Mouse (Mus musculus): Measurements from ENCODE around the gene Col24a1. TPM values are rescaled to one million over a fixed set of nuclear protein-coding genes. Genes with fewer than 3 reads are reported as not detected.

Gene Col24a1
- polyA plus RNA-seq, 1 experiment from 2014 or later, result 2.4 TPM

DNA sequence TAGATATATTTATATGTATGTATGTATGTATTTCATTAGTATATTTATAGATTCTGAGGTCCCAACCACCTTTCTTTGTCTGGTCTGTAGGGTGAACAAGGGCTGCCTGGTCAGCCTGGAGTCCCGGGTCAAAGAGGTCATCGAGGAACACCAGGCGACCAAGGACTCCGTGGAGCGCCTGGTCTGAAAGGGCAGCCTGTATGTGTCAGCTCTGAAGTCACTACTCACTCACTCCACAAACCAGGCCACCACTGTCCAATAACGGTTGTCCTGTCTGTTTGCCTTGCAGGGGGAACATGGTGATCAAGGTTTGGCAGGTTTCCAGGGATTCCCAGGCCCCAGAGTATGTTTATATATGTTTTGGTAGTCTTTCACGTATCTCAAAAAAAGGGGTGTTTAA, 216.3 kb downstream of the Col24a1 start:
- no peak overlapping the region for H3K9ac ChIP-seq (ENCODE audit: low read depth, low read length)
- H3K27me3 ChIP-seq (replicated peaks; ENCODE audit: control insufficient read depth, insufficient read depth, low read length), result no peaks in the 10 kb centered on the region
- H3K4me3 ChIP-seq (ENCODE audit: low read length), result no peak overlapping the region
- H3K4me1 ChIP-seq (ENCODE audit: control insufficient read depth, insufficient read depth, low read length), result no peaks in the 10 kb centered on the region
- H3K4me2 ChIP-seq (ENCODE audit: low read depth, low read length), result no peak overlapping the region
- no peak overlapping the region for H3K27ac ChIP-seq (ENCODE audit: low read length)
- H3K9me3 ChIP-seq (ENCODE audit: control insufficient read depth, low read length), result no peaks in the 10 kb centered on the region
- no peaks in the 10 kb centered on the region for H3K36me3 ChIP-seq (ENCODE audit: control insufficient read depth, insufficient read depth, low read length)
- no peak for ATAC-seq
- 49% methylated on average over 7 of the region's 7 CpGs for WGBS

DNA sequence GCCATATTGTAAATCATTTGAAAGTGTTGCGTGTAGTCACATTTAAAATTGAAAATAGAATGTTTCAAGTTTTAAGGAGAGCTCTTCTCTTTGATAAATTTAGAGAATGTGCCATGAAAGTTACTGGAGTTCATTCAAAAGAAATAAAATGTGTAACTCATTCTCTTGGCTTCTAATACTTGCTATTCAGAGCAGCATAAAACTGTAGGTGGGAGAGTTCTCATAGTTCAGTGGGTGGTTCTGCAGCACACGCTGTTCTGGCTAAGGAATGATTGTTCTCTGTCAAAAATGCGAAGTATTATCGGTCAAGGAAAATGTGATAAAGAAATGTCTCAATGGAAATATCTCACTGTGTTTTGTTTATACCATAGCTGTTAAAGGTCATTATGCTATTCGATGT, 221.9 kb downstream of the Col24a1 start:
- no peaks in the 10 kb centered on the region for H3K36me3 ChIP-seq (ENCODE audit: control insufficient read depth, insufficient read depth, low read length)
- WGBS, result 80% methylated on average over 5 of the region's 5 CpGs
- H3K27me3 ChIP-seq (replicated peaks; ENCODE audit: control insufficient read depth, insufficient read depth, low read length), result no peaks in the 10 kb centered on the region
- no peak for ATAC-seq
- H3K4me2 ChIP-seq (ENCODE audit: low read depth, low read length), result no peak overlapping the region
- no peak overlapping the region for H3K4me3 ChIP-seq (ENCODE audit: low read length)
- H3K9ac ChIP-seq (ENCODE audit: low read depth, low read length), result no peak overlapping the region
- no peak overlapping the region for H3K27ac ChIP-seq (ENCODE audit: low read length)
- H3K9me3 ChIP-seq (ENCODE audit: control insufficient read depth, low read length), result no peaks in the 10 kb centered on the region
- H3K4me1 ChIP-seq (ENCODE audit: control insufficient read depth, insufficient read depth, low read length), result no peaks in the 10 kb centered on the region

DNA sequence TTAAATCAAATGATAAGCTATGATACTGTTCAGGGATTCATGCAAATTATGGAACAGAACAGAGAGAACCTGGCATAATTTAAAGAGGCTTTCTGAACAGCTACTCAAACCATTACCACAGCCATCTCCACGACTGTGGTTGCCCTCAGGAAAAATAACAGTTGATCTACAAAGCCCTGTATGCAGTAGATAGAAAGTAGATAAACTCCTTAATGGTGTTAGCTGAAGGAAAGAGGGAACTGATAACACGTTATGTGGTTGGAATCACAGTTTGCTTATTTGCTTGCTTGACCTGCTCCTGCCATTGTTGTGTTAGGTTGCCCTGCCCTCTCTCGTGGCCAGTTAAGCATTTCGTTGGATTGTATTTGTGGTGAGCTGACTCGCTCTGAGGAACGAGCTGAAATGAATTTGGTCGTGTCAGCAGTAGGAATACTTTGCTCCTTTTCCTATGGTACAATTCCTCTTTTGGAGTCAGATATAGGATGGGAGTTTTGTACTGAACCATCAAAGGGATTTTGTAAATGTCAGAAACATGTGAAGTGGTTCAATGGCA, 229.3 kb downstream of the Col24a1 start:
- Histone ChIP-seq H3K4me1 (ENCODE audit: control insufficient read depth, insufficient read depth, low read length) (no peaks in the 10 kb centered on the region), H3K27me3 (replicated peaks; ENCODE audit: control insufficient read depth, insufficient read depth, low read length) (no peaks in the 10 kb centered on the region), H3K9me3 (ENCODE audit: control insufficient read depth, low read length) (no peaks in the 10 kb centered on the region), H3K36me3 (ENCODE audit: control insufficient read depth, insufficient read depth, low read length) (no peaks in the 10 kb centered on the region), H3K4me2 (ENCODE audit: low read depth, low read length) (no peak overlapping the region), H3K9ac (ENCODE audit: low read depth, low read length) (no peak overlapping the region), H3K4me3 (ENCODE audit: low read length) (no peak overlapping the region), H3K27ac (ENCODE audit: low read length) (no peak overlapping the region)
- 44% methylated on average over 7 of the region's 7 CpGs for WGBS
- ATAC-seq, result no peak

DNA sequence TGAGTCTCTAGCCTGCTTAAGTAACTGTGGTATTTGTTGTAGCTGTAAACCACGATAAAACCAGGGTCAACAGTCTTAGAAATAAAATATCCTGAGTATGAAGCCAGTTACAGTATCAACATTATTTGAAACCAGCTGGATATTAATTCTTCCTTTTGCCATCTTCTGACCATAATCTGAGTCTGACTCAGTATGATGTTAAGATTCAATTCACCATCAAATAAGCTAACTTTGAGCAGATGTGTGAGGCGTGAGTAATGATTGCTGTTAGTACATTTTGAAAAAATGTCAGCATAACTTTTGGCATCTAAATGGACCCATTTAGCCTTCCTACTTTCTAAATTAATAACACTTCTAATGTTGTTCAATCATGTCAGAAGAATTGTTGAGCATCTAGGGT, 230.0 kb downstream of the Col24a1 start:
- H3K27ac ChIP-seq (ENCODE audit: low read length), result no peak overlapping the region
- no peak overlapping the region for H3K4me3 ChIP-seq (ENCODE audit: low read length)
- 82% methylated on average over 2 of the region's 2 CpGs for WGBS
- no peaks in the 10 kb centered on the region for H3K4me1 ChIP-seq (ENCODE audit: control insufficient read depth, insufficient read depth, low read length)
- H3K27me3 ChIP-seq (replicated peaks; ENCODE audit: control insufficient read depth, insufficient read depth, low read length), result no peaks in the 10 kb centered on the region
- ATAC-seq, result no peak
- H3K4me2 ChIP-seq (ENCODE audit: low read depth, low read length), result no peak overlapping the region
- H3K36me3 ChIP-seq (ENCODE audit: control insufficient read depth, insufficient read depth, low read length), result no peaks in the 10 kb centered on the region
- H3K9me3 ChIP-seq (ENCODE audit: control insufficient read depth, low read length), result no peaks in the 10 kb centered on the region
- no peak overlapping the region for H3K9ac ChIP-seq (ENCODE audit: low read depth, low read length)

DNA sequence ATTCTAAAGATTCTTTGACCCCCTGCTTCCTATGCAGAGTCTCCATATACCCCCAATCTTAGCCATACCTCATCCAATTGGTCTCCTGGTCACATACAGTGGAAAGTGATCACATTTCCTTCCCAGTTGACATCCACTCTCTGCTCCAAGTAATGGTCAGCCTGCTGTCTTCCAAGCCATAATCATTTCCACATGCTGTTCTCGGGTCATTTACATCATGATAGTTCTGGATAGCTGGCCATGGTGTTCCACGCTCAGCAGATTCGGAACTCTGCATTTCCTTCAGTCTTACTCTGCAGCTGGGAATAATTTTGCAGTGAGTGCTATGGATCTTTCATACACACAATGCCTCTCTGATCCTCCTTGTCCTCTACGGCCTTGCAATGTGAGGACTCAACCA, 233.0 kb downstream of the Col24a1 start:
- Histone ChIP-seq H3K9me3 (ENCODE audit: control insufficient read depth, low read length) (no peaks in the 10 kb centered on the region), H3K4me1 (ENCODE audit: control insufficient read depth, insufficient read depth, low read length) (no peaks in the 10 kb centered on the region), H3K36me3 (ENCODE audit: control insufficient read depth, insufficient read depth, low read length) (no peaks in the 10 kb centered on the region), H3K27me3 (replicated peaks; ENCODE audit: control insufficient read depth, insufficient read depth, low read length) (no peaks in the 10 kb centered on the region), H3K4me2 (ENCODE audit: low read depth, low read length) (no peak overlapping the region), H3K4me3 (ENCODE audit: low read length) (no peak overlapping the region), H3K9ac (ENCODE audit: low read depth, low read length) (no peak overlapping the region), H3K27ac (ENCODE audit: low read length) (no peak overlapping the region)
- WGBS, result 91% methylated on average over 4 of the region's 4 CpGs
- no peak for ATAC-seq

DNA sequence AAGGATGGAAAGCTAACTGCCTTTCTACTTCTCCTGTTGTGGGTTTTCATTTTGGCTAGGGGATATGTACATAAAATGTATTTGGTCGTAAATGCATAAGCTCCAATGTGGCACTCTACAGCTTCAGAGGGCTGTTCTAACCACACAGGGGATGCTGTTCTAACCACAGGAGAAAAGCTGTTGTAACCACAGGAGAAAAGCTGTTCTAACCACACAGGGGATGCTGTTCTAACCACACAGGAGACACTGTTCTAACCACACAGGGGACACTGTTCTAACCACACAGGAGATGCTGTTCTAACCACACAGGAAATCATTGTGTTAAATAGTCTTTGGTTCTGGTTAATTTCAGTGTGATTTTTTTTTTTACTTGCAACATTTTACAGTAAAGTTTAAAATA, 245.6 kb downstream of the Col24a1 start:
- WGBS, result 91% methylated on average over 1 of the region's 1 CpGs
- no peak overlapping the region for H3K4me3 ChIP-seq (ENCODE audit: low read length)
- no peaks in the 10 kb centered on the region for H3K27me3 ChIP-seq (replicated peaks; ENCODE audit: control insufficient read depth, insufficient read depth, low read length)
- no peaks in the 10 kb centered on the region for H3K9me3 ChIP-seq (ENCODE audit: control insufficient read depth, low read length)
- H3K36me3 ChIP-seq (ENCODE audit: control insufficient read depth, insufficient read depth, low read length), result no peaks in the 10 kb centered on the region
- no peak overlapping the region for H3K9ac ChIP-seq (ENCODE audit: low read depth, low read length)
- no peaks in the 10 kb centered on the region for H3K4me1 ChIP-seq (ENCODE audit: control insufficient read depth, insufficient read depth, low read length)
- H3K27ac ChIP-seq (ENCODE audit: low read length), result no peak overlapping the region
- ATAC-seq, result no peak
- H3K4me2 ChIP-seq (ENCODE audit: low read depth, low read length), result no peak overlapping the region

DNA sequence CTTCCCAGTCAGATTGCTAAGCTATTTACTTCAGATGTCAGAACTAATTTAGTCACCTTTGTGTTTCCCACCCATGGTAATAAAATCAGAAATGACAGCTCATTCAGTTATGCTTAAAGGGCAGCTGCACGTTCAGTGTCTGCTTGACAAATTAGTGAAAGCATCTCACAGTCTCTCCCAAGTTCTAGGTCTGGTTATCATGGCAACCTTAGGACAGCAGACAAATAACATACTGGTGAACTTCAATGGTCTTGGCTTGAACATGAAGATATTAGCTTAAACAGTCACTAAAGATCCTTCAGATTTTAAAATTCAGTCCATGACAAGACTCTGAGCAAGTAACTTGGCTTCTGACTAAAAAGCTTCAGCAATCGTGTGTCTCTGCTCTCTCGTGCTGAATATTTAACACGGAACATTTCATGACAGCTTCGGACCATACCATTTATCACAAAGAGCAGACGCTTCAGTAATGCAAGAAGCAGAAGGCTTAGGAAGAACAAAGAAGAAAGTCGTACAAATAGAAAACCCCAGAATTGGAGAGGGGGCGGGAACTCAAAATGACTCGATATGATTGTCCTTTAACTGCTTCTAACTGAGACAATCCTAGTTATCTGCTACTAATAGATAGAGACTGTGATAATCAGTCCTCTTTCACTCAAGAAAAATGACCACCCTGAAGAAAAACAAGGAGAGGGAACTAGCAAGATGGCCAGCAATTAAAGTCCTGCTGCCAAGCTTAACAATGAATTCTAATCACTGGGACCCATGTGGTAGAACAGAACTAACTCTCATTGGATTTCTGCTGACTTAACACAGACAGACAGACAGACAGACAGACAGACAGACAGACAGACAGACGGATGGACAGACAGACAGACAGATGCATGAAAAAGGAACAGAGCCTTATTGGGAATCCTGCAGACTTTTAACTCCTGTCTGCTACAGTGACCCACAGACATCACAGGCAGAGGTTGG, 256.5 kb downstream of the Col24a1 start:
- Histone ChIP-seq H3K36me3 (ENCODE audit: control insufficient read depth, insufficient read depth, low read length) (no peaks in the 10 kb centered on the region), H3K9ac (ENCODE audit: low read depth, low read length) (no peak overlapping the region), H3K27ac (ENCODE audit: low read length) (no peak overlapping the region), H3K27me3 (replicated peaks; ENCODE audit: control insufficient read depth, insufficient read depth, low read length) (no peaks in the 10 kb centered on the region), H3K4me1 (ENCODE audit: control insufficient read depth, insufficient read depth, low read length) (no peaks in the 10 kb centered on the region), H3K4me3 (ENCODE audit: low read length) (no peak overlapping the region), H3K9me3 (ENCODE audit: control insufficient read depth, low read length) (no peaks in the 10 kb centered on the region), H3K4me2 (ENCODE audit: low read depth, low read length) (no peak overlapping the region)
- WGBS, result 68% methylated on average over 10 of the region's 10 CpGs
- ATAC-seq, result no peak

DNA sequence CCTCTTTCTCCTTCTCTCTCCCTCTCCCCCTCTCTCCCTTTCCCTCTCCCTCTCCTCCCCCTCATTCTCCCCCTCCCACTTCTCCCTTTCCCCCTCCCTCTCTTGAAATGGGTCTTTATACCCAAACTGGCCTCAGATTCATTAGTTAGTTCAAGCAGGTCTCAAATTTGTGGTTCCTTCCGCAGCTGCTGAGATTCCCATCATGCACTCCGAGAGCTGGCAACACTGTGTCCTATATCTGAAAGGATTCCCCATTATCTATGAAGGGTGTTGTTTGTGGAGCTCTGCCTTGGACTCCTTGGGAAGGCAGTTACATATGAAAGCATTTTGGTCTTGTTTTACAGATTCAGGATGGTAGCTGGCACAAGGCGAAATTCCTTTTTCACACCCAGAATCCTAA, 257.9 kb downstream of the Col24a1 start:
- H3K4me2 ChIP-seq (ENCODE audit: low read depth, low read length), result no peak overlapping the region
- no peaks in the 10 kb centered on the region for H3K9me3 ChIP-seq (ENCODE audit: control insufficient read depth, low read length)
- H3K36me3 ChIP-seq (ENCODE audit: control insufficient read depth, insufficient read depth, low read length), result no peaks in the 10 kb centered on the region
- no peak for ATAC-seq
- H3K4me3 ChIP-seq (ENCODE audit: low read length), result no peak overlapping the region
- 71% methylated on average over 3 of the region's 3 CpGs for WGBS
- no peak overlapping the region for H3K9ac ChIP-seq (ENCODE audit: low read depth, low read length)
- H3K27ac ChIP-seq (ENCODE audit: low read length), result no peak overlapping the region
- no peaks in the 10 kb centered on the region for H3K27me3 ChIP-seq (replicated peaks; ENCODE audit: control insufficient read depth, insufficient read depth, low read length)
- H3K4me1 ChIP-seq (ENCODE audit: control insufficient read depth, insufficient read depth, low read length), result no peaks in the 10 kb centered on the region

DNA sequence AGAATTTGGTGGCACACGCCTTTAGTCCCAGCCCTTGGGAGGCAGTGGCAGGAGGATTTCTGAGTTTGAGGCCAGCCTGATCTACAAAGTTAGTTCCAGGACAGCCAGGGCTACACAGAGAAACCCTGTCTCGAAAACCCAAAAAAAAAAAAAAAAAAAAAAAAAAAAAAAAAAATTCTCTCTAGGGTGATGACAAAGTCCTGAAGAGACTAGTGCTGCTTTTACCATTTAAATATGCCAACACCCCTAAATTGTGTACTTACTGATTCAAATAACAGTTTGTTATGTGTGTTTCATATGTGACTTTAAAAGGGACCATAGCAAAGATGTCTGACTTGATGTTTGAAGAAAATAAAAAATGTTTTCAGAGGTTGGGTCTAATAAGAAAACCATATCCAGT, 262.1 kb downstream of the Col24a1 start:
- Histone ChIP-seq H3K9me3 (ENCODE audit: control insufficient read depth, low read length) (no peaks in the 10 kb centered on the region), H3K36me3 (ENCODE audit: control insufficient read depth, insufficient read depth, low read length) (no peaks in the 10 kb centered on the region), H3K27ac (ENCODE audit: low read length) (no peak overlapping the region), H3K9ac (ENCODE audit: low read depth, low read length) (no peak overlapping the region), H3K4me3 (ENCODE audit: low read length) (no peak overlapping the region), H3K27me3 (replicated peaks; ENCODE audit: control insufficient read depth, insufficient read depth, low read length) (no peaks in the 10 kb centered on the region), H3K4me1 (ENCODE audit: control insufficient read depth, insufficient read depth, low read length) (no peaks in the 10 kb centered on the region), H3K4me2 (ENCODE audit: low read depth, low read length) (no peak overlapping the region)
- ATAC-seq, result no peak
- 75% methylated on average over 2 of the region's 2 CpGs for WGBS

Data from intestine, embryonic 16.5 days (tissue).